Mouse (Mus musculus): ENCODE data around the gene Cdk6.

The Cdk6 gene

GRCm38 (mm10) chr5:3486579-3487282 lies 145.4 kb downstream of the Cdk6 start:
- DNase-seq (ENCODE audit: low read depth): no peak

DNA sequence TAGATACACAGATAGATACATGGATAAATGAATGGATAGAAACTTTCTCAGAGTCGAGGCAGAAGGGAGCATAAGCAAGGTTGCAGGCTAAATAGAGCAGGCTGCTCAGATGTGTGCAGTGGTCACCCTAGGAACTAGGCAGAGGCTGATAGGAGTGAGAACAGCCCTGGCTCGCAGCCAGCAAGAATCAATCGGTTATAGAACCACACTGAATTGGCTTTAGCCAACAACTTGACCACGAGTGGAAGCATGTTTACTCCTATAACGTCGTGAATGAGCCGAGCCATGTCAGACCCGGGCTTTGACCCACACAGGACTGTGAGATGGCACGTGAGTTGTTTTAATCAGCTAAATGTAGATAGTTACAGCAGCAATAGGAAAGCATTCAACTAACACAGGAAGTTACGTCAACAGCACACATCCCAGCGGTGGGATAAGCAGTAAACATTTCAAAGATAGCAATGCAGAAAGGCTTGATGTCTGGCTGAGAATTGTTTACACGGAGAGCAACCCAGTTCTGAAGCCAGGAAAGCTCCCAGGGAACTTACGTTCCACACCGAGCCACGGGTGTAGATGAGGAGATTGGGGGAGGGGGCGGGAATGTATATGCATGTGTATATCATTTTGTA lies 147.0 kb downstream of the Cdk6 start:
- no peak for DNase-seq (ENCODE audit: low read depth)

DNA sequence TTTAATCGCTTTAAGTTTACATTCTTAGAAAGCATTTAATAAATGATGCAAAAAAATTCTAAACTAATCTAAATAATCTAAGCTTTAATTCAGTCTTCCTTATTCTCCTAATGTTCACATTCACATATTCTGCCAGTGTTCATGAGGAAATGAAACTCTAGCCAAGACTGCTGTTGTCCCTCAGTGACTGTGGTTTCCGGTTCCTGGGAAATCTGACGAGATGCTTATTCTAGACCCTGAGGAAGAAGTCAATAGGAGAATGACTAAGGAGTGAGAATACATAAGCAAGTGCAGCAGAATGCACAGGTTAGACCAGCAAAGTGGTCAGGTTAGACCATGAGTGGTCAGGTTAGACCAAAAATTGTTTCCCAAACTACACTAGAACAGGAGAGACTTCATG lies 149.1 kb downstream of the Cdk6 start:
- no peak for DNase-seq (ENCODE audit: low read depth)

GRCm38 (mm10) chr5:3491084-3491483 lies 149.8 kb downstream of the Cdk6 start:
- no peak for DNase-seq (ENCODE audit: low read depth)

- DNase-seq (ENCODE audit: low read depth): no peak
These were observed 150.6 kb downstream of the Cdk6 start for GRCm38 (mm10) chr5:3491883-3492282.

DNA sequence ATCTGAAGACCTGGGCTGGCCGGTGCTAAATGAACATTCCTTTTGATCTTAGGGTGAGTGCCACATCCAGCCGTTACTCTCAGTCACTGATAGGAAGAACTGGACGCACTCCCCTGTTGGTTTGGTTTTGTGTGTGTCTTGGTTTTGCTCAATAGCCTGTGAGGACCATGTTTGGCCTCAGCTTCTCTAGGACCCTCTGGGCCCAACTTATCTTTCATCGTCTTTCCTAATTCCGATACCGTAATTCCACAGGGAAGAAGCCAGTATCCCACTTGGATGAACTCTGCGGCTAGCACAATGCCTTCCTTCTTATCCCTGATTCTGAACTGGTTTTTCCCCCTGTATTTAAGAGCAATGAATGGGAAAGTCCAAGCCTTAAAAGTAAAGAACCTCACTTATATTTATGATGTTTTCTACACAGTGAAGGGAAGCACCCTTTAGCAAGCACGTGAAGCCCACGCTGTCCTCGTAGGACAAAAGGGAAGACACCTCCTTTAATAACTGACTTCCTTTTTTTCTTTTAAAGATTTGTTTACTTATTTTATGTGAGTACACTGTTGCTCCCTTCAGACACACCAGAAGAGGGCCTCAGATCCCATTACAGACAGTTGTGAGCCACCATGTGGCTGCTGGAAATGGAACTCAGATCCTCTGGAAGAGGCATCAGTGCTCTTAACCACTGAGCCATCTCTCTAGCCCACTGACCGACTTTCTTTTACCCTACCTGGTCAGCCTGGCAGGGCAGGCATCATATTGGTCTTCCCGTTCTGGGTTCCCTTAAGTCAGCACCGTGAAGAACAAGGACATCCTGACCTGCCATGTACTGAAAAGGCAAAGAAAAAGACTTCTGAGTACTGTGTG lies 151.7 kb downstream of the Cdk6 start:
- peak; percentile 30 for DNase-seq (ENCODE audit: low read depth)

DNA sequence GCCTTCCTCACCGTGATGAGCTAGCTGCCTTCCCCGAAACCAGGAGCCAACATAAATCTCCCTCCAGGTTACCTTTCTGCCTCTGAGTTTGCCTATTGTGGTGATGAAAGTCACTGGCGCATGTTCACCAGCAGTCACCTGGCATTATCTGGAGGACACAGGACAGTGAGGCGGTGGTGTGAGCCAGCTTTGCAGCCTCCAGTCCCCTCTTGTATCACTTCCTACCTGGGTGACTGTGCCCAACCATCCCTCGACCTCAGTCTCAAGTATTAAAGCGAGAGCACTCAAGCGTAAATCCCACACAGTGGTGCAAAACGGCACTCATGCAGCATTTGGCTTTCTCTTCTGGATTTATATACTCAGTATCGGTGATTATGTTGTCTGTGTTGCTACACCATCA lies 152.7 kb downstream of the Cdk6 start:
- no peak for DNase-seq (ENCODE audit: low read depth)

DNA sequence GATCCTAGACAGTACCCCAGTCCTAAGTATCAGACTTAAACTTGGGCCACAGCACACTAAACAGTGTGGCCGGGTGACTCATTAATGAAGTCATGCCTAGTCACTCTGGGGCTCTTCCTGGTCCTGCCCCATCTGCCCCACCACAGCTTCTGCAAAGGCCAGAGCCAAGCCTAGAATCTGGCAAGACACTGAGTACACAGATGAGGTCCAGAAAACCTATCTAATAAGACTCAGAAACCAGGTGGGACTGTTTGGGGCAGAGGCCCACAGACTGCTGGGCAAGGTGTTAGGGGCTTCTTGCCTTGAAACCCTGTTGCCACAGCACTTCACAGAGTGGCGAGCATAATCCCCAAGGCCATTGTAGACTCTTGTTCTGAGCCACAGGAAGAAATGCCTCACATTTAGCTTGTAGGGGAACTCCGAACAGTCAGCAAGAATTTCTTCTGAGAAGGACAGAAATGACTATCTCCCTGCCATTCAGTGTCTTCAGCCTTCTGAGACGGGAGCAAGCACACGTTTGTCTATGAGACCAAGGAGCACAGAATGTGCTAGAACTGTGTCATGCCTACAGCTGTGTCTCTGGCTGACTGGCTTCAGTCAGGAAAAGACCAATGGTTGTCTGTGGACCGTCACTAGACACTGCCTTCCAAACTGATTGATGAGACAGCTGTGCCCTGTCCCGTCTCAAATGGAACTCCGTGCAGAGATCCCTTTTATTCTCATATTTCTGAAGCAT lies 153.3 kb downstream of the Cdk6 start:
- peak; percentile 87 for DNase-seq (ENCODE audit: low read depth)

DNA sequence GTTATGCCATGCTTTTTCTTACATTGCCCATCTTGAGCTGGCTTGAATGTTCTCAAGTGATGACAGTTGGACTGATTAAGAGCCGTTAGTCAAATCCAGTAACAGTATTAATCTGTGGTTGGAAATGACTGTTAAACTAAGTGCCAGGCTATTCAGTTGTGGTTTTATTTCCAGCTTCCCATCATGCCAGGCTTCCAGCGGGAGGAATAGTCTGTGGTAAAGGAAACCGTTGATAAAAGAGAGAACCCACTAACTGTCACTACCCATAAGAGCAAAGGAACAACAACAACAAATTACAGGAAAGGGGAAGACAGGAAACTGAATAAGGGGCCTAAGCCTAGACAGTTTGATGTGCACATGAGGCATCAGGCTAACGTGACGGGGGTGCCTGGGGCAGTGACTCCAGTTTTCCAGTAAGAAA lies 156.2 kb downstream of the Cdk6 start:
- DNase-seq (ENCODE audit: low read depth): peak; percentile 75

DNA sequence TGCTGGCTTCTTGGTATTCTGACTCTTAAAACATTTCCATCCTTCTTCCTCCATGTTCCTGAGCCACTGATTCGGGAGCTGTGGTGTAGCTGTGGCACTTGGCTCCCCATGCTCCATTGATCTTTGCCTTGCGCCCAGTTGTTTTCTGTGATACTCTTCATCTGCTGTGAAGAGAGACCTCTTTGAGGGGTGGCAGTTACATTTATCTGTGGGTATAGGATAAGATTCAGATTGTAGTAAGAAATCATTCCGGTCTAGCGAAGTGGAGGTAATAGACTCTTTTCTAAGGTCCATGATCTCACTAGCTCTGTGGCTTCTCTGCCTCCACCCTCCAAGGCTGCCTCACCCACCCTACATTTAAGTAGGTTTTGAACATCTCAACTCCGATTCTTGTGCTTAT lies 159.0 kb downstream of the Cdk6 start:
- DNase-seq (ENCODE audit: low read depth): no peak

DNA sequence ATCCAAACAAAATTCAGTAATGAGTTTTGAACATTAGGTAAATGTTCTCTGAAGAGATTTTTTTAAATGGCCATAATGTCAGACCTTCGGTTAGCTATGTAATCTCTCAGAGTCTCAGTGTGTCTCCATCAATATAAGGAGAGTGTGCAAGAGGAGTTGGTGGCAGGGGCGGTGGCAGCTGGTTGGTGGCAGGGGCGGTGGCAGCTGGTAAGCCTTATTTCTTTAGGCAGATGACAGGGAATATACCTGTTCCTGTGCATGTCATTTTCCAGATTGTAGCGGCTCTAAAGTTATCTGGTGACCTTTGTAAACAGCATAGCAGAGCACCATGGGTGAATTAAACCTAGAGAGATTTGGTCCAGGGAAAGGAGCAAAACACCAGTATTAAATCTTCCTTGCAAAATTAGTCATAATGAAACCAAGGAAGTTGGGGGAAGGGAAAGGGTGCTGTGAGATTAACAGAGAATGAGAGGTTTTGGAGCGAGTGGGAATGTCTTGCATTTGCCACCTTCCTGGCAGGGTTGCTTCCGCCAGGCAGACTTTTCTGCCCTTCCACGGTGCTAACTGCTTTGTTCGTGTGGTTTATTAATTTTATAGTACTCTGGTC lies 159.8 kb downstream of the Cdk6 start:
- no peak for DNase-seq (ENCODE audit: low read depth)

DNA sequence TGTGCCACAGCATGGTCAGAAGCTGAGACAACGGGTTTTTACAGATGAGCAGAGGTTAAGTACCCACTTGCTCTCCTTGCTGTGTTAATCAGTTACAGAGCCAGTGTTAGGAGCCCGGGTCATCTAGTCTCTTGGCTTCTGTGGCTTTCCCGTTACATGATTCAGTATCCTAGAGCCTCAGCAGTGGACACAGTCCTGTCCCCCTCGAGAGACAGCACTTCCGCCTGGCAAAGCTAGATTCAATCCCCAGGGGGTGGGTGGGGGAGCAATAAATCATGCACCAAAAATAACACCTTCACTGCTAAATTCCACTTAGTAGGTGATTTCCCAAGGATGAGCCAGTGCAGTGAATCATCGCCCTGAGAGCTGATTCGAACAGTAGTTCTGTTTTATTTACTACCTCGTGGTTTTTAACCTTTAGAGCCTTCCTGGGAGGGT lies 160.3 kb downstream of the Cdk6 start:
- peak; percentile 85 for DNase-seq (ENCODE audit: low read depth)

- DNase-seq (ENCODE audit: low read depth): peak; percentile 75
These were observed 161.5 kb downstream of the Cdk6 start for GRCm38 (mm10) chr5:3502610-3503350.

DNA sequence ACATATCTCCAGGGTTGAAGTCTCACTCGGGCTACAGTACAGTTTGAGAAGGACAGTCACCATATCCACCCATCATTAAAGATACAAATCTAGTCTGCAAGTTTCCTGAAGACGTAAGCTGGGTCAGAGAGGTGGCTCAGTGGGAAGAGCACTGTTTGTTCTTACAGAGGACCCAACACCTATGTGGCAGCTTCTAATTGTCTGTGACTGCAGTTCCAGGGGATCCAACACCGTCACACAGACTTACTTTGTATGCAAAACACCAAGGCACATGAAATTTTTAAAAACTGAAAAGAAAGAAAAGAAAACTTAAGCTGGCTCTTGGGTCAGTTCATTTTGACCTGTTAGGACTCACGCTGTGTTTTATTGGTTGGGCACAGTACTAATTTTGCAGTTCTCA lies 162.1 kb downstream of the Cdk6 start:
- DNase-seq (ENCODE audit: low read depth): no peak

- DNase-seq (ENCODE audit: low read depth): no peak
These were observed 162.6 kb downstream of the Cdk6 start for GRCm38 (mm10) chr5:3503836-3504323.

GRCm38 (mm10) chr5:3504453-3504852 lies 163.2 kb downstream of the Cdk6 start:
- peak; percentile 73 for DNase-seq (ENCODE audit: low read depth)

GRCm38 (mm10) chr5:3505553-3505952 lies 164.3 kb downstream of the Cdk6 start:
- DNase-seq (ENCODE audit: low read depth): no peak

GRCm38 (mm10) chr5:3508480-3509381 lies 167.4 kb downstream of the Cdk6 start:
- DNase-seq (ENCODE audit: low read depth): peak; percentile 76

DNA sequence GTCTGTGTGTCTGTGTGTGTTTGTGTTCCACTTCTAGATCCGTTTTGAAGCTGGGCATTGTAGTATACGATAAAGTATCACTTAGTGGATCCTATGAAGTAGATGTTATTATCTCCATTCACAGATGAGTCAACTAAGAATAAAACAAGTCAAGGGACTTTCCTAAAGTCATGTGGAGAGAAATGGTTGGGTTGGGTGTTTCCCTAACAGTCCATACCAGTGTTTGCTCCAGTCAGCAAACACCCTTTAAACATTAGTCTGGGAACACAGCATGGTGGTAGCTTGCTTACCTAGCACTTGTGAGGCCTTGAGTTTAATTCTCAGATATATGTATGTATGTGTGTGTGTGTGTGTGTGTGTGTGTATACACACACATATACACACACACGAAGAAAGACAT lies 168.2 kb downstream of the Cdk6 start:
- peak; percentile 81 for DNase-seq (ENCODE audit: low read depth)
